Mouse (Mus musculus): ENCODE results near the gene Spsb2. TPM values are rescaled to one million over a fixed set of nuclear protein-coding genes. Genes with fewer than 3 reads are reported as not detected.
"Not testable (repeated sequence)": the region's sequence is repeated elsewhere in the genome, so short reads cannot be mapped to it uniquely, and the experiment has no call there.

The Spsb2 gene
- polyA plus RNA-seq, 1 experiment from 2014 or later, result 18.2 TPM

- WGBS, result 92% methylated on average over 4 of the region's 4 CpGs
- not testable (repeated sequence) for H3K27me3 ChIP-seq; H3K9me3 ChIP-seq (replicated peaks); H3K4me3 ChIP-seq (replicated peaks); ATAC-seq (replicated peaks; ENCODE audit: low FRiP score); H3K36me3 ChIP-seq; H3K4me2 ChIP-seq; H3K9ac ChIP-seq; H3K27ac ChIP-seq
- H3K4me1 ChIP-seq, result peaks cover 32% of the 10 kb centered on the region
Observed at GRCm38 (mm10) chr6:124803691-124804090, 4.8 kb upstream of the Spsb2 start.

DNA sequence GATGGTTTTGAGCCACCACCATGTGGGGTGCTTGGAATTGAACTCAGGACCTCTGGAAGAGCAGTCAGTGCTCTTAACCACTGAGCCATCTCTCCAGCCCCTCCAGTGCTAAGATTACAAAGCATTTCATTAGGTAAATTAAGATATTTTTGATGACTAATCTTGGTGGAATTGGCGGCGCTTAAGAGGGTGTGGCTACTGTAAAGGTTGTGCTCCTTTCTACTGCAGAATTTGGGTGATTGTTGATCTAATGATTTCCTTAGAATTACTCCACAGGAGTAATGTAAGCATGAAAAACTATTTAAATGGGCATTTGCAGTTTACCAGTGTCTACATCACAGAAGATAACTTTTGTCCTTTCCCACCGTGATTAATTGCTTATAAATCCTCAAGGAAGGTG lies 4.1 kb upstream of the Spsb2 start:
- H3K36me3 ChIP-seq, result no peaks in the 10 kb centered on the region
- no peak for ATAC-seq (replicated peaks; ENCODE audit: low FRiP score)
- peaks cover 36% of the 10 kb centered on the region for H3K4me1 ChIP-seq
- H3K4me3 ChIP-seq (replicated peaks), result no peak overlapping the region
- H3K9me3 ChIP-seq (replicated peaks), result no peaks in the 10 kb centered on the region
- H3K9ac ChIP-seq, result no peak overlapping the region
- no peak overlapping the region for H3K4me2 ChIP-seq
- no peaks in the 10 kb centered on the region for H3K27me3 ChIP-seq
- no peak overlapping the region; the same call in 1 of the 2 replicates for H3K27ac ChIP-seq
- 89% methylated on average over 3 of the region's 3 CpGs for WGBS

GRCm38 (mm10) chr6:124805341-124806321 lies 2.8 kb upstream of the Spsb2 start:
- peaks cover 7% of the 10 kb centered on the region; the same call in 1 of the 2 replicates for H3K36me3 ChIP-seq
- H3K4me3 ChIP-seq (replicated peaks), result peak overlapping the region; percentile 53
- H3K9me3 ChIP-seq (replicated peaks), result no peaks in the 10 kb centered on the region
- H3K9ac ChIP-seq, result peak overlapping the region; percentile 38
- H3K4me2 ChIP-seq, result peak overlapping the region; percentile 81
- 1% methylated on average over 34 of the region's 34 CpGs for WGBS
- peaks cover 49% of the 10 kb centered on the region for H3K4me1 ChIP-seq
- ATAC-seq (replicated peaks; ENCODE audit: low FRiP score), result peak; percentile 79
- H3K27me3 ChIP-seq, result no peaks in the 10 kb centered on the region
- peak overlapping the region; percentile 97 for H3K27ac ChIP-seq

- Histone ChIP-seq H3K4me3 (replicated peaks) (peak overlapping the region; percentile 53), H3K4me2 (peak overlapping the region; percentile 81), H3K4me1 (peaks cover 54% of the 10 kb centered on the region), H3K36me3 (peaks cover 16% of the 10 kb centered on the region), H3K9ac (0 out of 2 replicates have a peak overlapping the region, but pooled peaks have one; percentile 5), H3K27me3 (no peaks in the 10 kb centered on the region), H3K27ac (peak overlapping the region; percentile 97), H3K9me3 (replicated peaks) (no peaks in the 10 kb centered on the region)
- no peak for ATAC-seq (replicated peaks; ENCODE audit: low FRiP score)
- 76% methylated on average over 7 of the region's 7 CpGs for WGBS
Observed at GRCm38 (mm10) chr6:124806446-124807140, 1.9 kb upstream of the Spsb2 start.

DNA sequence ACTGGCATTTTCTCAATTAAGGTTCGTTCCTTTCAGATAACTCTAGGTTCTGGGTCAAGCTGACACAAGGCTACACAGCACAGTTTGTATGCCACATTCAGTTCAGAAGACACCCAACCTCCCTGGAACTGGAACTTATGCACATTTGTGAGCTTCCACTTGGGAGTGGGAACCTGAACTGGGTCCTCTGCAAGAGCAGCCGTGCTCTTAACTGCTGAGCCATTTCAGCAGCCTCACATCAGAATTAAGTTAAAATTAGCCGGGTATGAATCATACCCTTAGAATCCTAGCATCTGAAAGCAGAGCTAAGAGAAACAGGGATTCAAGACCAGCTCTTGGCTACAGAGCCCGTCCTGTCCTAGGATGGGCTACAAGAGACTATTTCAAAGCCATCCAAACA lies 1.1 kb upstream of the Spsb2 start:
- H3K4me2 ChIP-seq, result no peak overlapping the region
- peaks cover 23% of the 10 kb centered on the region for H3K36me3 ChIP-seq
- H3K9ac ChIP-seq, result no peak overlapping the region
- no peak overlapping the region for H3K27ac ChIP-seq
- H3K9me3 ChIP-seq (replicated peaks), result no peaks in the 10 kb centered on the region
- WGBS, result 82% methylated on average over 4 of the region's 4 CpGs
- ATAC-seq (replicated peaks; ENCODE audit: low FRiP score), result no peak
- peaks cover 62% of the 10 kb centered on the region for H3K4me1 ChIP-seq
- H3K4me3 ChIP-seq (replicated peaks), result no peak overlapping the region
- H3K27me3 ChIP-seq, result no peaks in the 10 kb centered on the region

- 77% methylated on average over 6 of the region's 6 CpGs for WGBS
- H3K36me3 ChIP-seq, result peaks cover 23% of the 10 kb centered on the region
- H3K27ac ChIP-seq, result peak overlapping the region; percentile 98
- H3K9ac ChIP-seq, result 0 out of 2 replicates have a peak overlapping the region, but pooled peaks have one; percentile 68
- no peak for ATAC-seq (replicated peaks; ENCODE audit: low FRiP score)
- H3K9me3 ChIP-seq (replicated peaks), result no peaks in the 10 kb centered on the region
- H3K4me1 ChIP-seq, result peaks cover 68% of the 10 kb centered on the region
- no peaks in the 10 kb centered on the region for H3K27me3 ChIP-seq
- H3K4me3 ChIP-seq (replicated peaks), result peak overlapping the region; percentile 70
- peak overlapping the region; percentile 96 for H3K4me2 ChIP-seq
Observed at GRCm38 (mm10) chr6:124807986-124808357, 489 bp upstream of the Spsb2 start.

DNA sequence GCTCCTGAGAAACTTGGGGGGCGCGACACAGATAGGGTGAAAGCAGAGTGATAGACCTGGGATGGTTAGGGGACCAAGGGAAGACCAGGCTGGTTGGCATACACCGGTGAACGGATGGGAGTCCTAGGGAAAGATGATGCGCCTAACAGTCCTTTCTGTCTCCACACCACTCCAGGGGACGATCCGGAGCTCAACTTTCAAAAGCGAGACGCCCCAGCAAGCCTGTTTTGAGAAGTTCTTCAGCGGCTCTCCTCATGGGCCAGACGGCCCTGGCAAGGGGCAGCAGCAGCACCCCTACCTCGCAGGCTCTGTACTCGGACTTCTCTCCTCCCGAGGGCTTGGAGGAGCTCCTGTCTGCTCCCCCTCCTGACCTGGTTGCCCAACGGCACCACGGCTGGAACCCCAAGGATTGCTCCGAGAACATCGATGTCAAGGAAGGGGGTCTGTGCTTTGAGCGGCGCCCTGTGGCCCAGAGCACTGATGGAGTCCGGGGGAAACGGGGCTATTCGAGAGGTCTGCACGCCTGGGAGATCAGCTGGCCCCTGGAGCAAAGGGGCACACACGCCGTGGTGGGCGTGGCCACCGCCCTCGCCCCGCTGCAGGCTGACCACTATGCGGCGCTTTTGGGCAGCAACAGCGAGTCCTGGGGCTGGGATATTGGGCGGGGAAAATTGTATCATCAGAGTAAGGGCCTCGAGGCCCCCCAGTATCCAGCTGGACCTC lies 752 bp downstream of the Spsb2 start:
- under 1% methylated on average over 35 of the region's 35 CpGs for WGBS
- peak overlapping the region; percentile 68 for H3K9ac ChIP-seq
- H3K27ac ChIP-seq, result peak overlapping the region; percentile 98
- peak overlapping the region; percentile 70 for H3K4me3 ChIP-seq (replicated peaks)
- no peaks in the 10 kb centered on the region for H3K9me3 ChIP-seq (replicated peaks)
- H3K36me3 ChIP-seq, result peaks cover 23% of the 10 kb centered on the region
- no peaks in the 10 kb centered on the region for H3K27me3 ChIP-seq
- peak overlapping the region; percentile 96 for H3K4me2 ChIP-seq
- ATAC-seq (replicated peaks; ENCODE audit: low FRiP score), result peak; percentile 4
- peaks cover 71% of the 10 kb centered on the region for H3K4me1 ChIP-seq

DNA sequence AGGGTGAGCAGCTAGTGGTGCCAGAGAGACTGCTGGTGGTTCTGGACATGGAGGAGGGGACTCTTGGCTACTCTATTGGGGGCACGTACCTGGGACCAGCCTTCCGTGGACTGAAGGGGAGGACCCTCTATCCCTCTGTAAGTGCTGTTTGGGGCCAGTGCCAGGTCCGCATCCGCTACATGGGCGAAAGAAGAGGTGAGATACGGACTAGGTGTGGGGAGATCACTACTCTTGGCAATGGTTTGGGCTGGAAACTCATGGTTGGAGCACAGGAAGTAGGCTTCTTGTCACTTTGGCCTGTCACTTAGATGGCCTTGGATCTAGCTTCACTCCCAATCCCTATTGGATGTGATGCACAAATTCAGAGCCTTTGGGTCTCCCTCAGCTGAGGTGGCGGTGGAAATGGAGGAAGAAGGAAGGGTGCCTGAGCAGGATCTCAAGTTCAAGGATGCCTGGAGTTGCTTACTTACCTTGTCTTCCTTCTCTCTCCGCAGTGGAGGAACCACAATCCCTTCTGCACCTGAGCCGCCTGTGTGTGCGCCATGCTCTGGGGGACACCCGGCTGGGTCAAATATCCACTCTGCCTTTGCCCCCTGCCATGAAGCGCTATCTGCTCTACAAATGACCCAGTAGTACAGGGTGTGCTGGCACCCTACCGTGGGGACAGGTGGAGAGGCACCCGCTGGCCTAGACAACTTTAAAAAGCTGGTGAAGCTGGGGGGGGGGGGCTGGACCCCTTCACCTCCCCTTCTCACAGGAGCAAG lies 1.5 kb downstream of the Spsb2 start:
- Histone ChIP-seq H3K27ac (peak overlapping the region; percentile 98), H3K4me3 (replicated peaks) (peak overlapping the region; percentile 70), H3K36me3 (peaks cover 23% of the 10 kb centered on the region), H3K9me3 (replicated peaks) (no peaks in the 10 kb centered on the region), H3K27me3 (no peaks in the 10 kb centered on the region), H3K4me2 (peak overlapping the region; percentile 96), H3K9ac (peak overlapping the region; percentile 68), H3K4me1 (peaks cover 77% of the 10 kb centered on the region)
- 44% methylated on average over 14 of the region's 14 CpGs for WGBS
- ATAC-seq (replicated peaks; ENCODE audit: low FRiP score), result no peak

GRCm38 (mm10) chr6:124810566-124811402 lies 2.3 kb downstream of the Spsb2 start:
- not testable (repeated sequence) for H3K9ac ChIP-seq; H3K9me3 ChIP-seq (replicated peaks); H3K27me3 ChIP-seq; ATAC-seq (replicated peaks; ENCODE audit: low FRiP score)
- Histone ChIP-seq H3K27ac (peak overlapping the region; percentile 98), H3K4me1 (peaks cover 77% of the 10 kb centered on the region), H3K4me2 (peak overlapping the region; percentile 96), H3K4me3 (replicated peaks) (0 out of 2 replicates have a peak overlapping the region, but pooled peaks have one; percentile 70), H3K36me3 (peaks cover 24% of the 10 kb centered on the region)
- 84% methylated on average over 11 of the region's 11 CpGs for whole genome bisulfite sequencing

- Histone ChIP-seq H3K9ac (no peak overlapping the region), H3K4me3 (replicated peaks) (peak overlapping the region; percentile 80; the same call in 1 of the 2 replicates), H3K4me2 (peak overlapping the region; percentile 3; the same call in 1 of the 2 replicates), H3K36me3 (peaks cover 30% of the 10 kb centered on the region), H3K27ac (0 out of 2 replicates have a peak overlapping the region, but pooled peaks have one; percentile 9), H3K27me3 (no peaks in the 10 kb centered on the region), H3K4me1 (peaks cover 71% of the 10 kb centered on the region), H3K9me3 (replicated peaks) (no peaks in the 10 kb centered on the region)
- ATAC-seq (replicated peaks; ENCODE audit: low FRiP score), result no peak
- 72% methylated on average over 4 of the region's 4 CpGs for WGBS
Observed at GRCm38 (mm10) chr6:124811403-124811665, 2.9 kb downstream of the Spsb2 start.
